Mouse (Mus musculus) hindbrain, postnatal 0 days (tissue): ENCODE measurements at regions not wholly inside any gene's neighbourhood (a gene's known extent, or its start where the extent isn't known, plus 50 kb on each side); places are given as distances from the start of the nearest gene placed in this dataset.

ENCODE experiments used
- ATAC-seq: fragments of 200-750 bp; cut with Nextera tagmentation; 2 replicates; pipeline ENCODE4 v1.8.0; 2017; ENCODE audit warnings: mild to moderate bottlenecking, moderate TSS enrichment, moderate library complexity
- DNase-seq: peaks from one replicate; pipeline ENCODE4 v3.0.0-alpha.2; 2015; ENCODE audit warnings: low spot score
- H3K27ac ChIP-seq: fragments of 300-500 bp; sonication (generic); 2 replicates; pipeline ENCODE4 v1.5.1; 2014; ENCODE audit warnings: mild to moderate bottlenecking
- H3K27me3 ChIP-seq: fragments of 300-500 bp; sonication (generic); 2 replicates; pipeline ENCODE4 v1.6.1; 2014; ENCODE audit warnings: low read length, mixed read lengths; ENCODE audit not compliant: insufficient read depth
- H3K36me3 ChIP-seq: fragments of 300-500 bp; sonication (generic); 2 replicates; pipeline ENCODE4 v1.6.1; 2014; ENCODE audit warnings: low read length, mixed read lengths; ENCODE audit not compliant: insufficient read depth
- H3K4me1 ChIP-seq: fragments of 300-500 bp; sonication (generic); 2 replicates; pipeline ENCODE4 v1.6.1; 2014; ENCODE audit warnings: antibody characterized with exemption, low read length, mixed read lengths; ENCODE audit not compliant: insufficient read depth
- H3K4me2 ChIP-seq: fragments of 300-500 bp; sonication (generic); 2 replicates; pipeline ENCODE4 v1.6.1; 2014; ENCODE audit warnings: low read depth, mild to moderate bottlenecking, low read length, moderate library complexity, mixed read lengths
- H3K4me3 ChIP-seq: fragments of 300-500 bp; sonication (generic); 2 replicates; pipeline ENCODE4 v1.5.1; 2014; ENCODE audit warnings: low read length
- H3K9ac ChIP-seq: fragments of 300-500 bp; sonication (generic); replicated peaks from 2 replicates; pipeline ENCODE4 v1.6.1; 2014; ENCODE audit warnings: mild to moderate bottlenecking, low read length, moderate library complexity, mixed read lengths
- H3K9me3 ChIP-seq: fragments of 300-500 bp; sonication (generic); 2 replicates; pipeline ENCODE4 v1.6.1; 2016; ENCODE audit warnings: low read length, mixed read lengths
- CTCF ChIP-seq: IDR thresholded peaks from 2 replicates; pipeline ENCODE4 v1.5.1; 2016; ENCODE audit warnings: antibody characterized with exemption, control low read depth, low read depth
- WGBS: fragments of 180-500 bp; shearing (Covaris S2); extraction: QIAGEN DNeasy Blood & Tissue Kit; methylation state at CpG from one replicate; pipeline ENCODE4 v1.1.7; 2014; 5-methylcytosine and 5-hydroxymethylcytosine counted together

DNA sequence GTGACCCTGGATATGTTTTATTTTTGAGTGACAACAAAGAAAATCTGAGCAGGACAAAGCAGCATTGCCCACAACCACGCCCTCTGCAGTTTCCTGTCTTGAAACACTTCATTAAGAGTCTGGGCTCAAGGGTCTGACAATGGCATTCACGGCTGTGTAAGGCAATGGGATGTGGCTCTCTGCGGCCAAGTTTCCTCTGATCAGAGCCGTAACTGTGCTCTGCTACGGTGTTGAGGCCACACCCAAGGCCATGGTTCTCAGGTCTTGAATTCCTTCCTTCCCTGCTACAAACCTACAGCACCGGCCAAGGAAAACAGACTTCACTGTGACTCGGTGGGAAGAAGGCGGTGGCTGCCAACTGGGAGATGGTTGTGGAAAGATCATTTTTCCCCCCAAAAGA is 108.4 kb upstream of the Sox5 start:
- no peak overlapping the region for H3K9ac ChIP-seq
- no peaks in the 10 kb centered on the region for H3K9me3 ChIP-seq
- no peak for ATAC-seq
- H3K27me3 ChIP-seq = no peaks in the 10 kb centered on the region
- no peaks in the 10 kb centered on the region for H3K36me3 ChIP-seq
- no peak overlapping the region for H3K27ac ChIP-seq
- no peak overlapping the region for H3K4me3 ChIP-seq
- no peak for DNase-seq
- 65% methylated on average over 8 of the region's 8 CpGs for WGBS
- no peaks in the 10 kb centered on the region for H3K4me1 ChIP-seq
- H3K4me2 ChIP-seq = no peak overlapping the region
- TF ChIP-seq CTCF = no peak

DNA sequence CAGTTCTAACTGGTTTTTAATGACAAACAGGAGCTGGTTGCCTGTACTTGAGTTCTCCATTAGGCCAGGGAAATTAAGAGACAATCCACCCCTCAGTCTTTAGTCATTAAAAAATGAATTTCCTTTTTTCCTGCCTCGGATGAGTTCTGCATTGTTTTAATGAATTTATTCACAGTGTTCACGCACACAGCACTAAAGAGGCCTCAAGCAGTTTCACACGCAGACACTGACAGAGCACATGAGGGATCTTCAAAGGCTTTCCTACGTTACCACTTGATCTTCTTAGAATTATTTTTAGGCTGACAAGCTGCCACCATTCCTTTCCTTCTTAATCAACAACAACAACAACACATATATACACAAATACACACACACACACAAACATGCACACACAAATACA is 101.3 kb upstream of the Sox5 start:
- H3K4me3 ChIP-seq = no peak overlapping the region
- DNase-seq (no peak), ATAC-seq (no peak)
- no peak overlapping the region for H3K27ac ChIP-seq
- no peak overlapping the region for H3K9ac ChIP-seq
- H3K36me3 ChIP-seq = no peaks in the 10 kb centered on the region
- H3K9me3 ChIP-seq = no peaks in the 10 kb centered on the region
- WGBS = 39% methylated on average over 4 of the region's 4 CpGs
- no peak overlapping the region for H3K4me2 ChIP-seq
- TF ChIP-seq CTCF = no peak
- H3K4me1 ChIP-seq = no peaks in the 10 kb centered on the region
- H3K27me3 ChIP-seq = no peaks in the 10 kb centered on the region

DNA sequence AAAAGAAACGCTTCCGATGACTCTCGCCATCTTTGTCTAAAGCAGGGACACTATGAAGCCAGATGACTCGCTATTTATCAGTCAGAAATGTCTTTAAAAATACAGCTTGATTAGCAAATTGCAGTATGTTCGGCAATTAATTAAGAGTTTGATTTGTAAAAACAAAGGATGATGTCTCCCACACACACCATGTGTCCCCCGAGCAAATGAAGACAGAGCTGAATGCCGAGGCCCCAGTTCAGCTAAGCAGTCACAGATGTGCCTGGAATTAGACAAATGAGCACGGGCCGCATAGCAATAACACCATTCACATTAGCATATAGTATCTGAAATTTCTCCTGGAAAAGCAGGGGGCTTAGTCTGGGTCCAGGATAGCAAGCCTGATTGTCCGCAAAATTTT is 98.3 kb upstream of the Sox5 start:
- Histone ChIP-seq H3K27me3 (no peaks in the 10 kb centered on the region), H3K4me2 (no peak overlapping the region), H3K9me3 (no peaks in the 10 kb centered on the region), H3K4me1 (no peaks in the 10 kb centered on the region), H3K4me3 (no peak overlapping the region), H3K27ac (no peak overlapping the region), H3K9ac (no peak overlapping the region), H3K36me3 (no peaks in the 10 kb centered on the region)
- no peak for ATAC-seq
- 64% methylated on average over 10 of the region's 10 CpGs for WGBS
- no peak for TF ChIP-seq CTCF
- DNase-seq = no peak

DNA sequence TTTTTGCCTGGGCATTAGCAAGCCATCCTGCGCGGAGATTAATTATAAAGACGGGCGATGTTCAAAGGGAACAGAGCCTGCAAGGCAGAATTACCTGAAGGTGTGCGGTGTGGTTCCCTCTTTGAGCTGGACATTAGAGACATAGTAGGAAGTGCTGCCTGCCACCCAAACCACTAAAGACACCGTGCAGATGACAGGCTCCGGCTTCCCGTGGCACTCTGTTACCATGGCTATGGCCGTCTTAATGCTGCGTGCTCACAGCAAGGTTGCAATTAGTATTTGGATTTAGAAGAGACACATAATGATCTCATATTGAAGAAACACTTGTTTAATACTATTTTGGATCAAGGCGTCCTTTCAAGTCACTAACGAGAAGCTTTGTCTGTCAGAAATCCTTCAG is 95.0 kb upstream of the Sox5 start:
- no peak overlapping the region for H3K4me3 ChIP-seq
- no peaks in the 10 kb centered on the region for H3K36me3 ChIP-seq
- no peak for TF ChIP-seq CTCF
- 53% methylated on average over 12 of the region's 12 CpGs for WGBS
- DNase-seq (no peak), ATAC-seq (no peak)
- no peaks in the 10 kb centered on the region for H3K27me3 ChIP-seq
- peak overlapping the region; percentile 16; the same call in 1 of the 2 replicates for H3K4me2 ChIP-seq
- H3K9me3 ChIP-seq = no peaks in the 10 kb centered on the region
- H3K9ac ChIP-seq = no peak overlapping the region
- no peaks in the 10 kb centered on the region for H3K4me1 ChIP-seq
- no peak overlapping the region for H3K27ac ChIP-seq

DNA sequence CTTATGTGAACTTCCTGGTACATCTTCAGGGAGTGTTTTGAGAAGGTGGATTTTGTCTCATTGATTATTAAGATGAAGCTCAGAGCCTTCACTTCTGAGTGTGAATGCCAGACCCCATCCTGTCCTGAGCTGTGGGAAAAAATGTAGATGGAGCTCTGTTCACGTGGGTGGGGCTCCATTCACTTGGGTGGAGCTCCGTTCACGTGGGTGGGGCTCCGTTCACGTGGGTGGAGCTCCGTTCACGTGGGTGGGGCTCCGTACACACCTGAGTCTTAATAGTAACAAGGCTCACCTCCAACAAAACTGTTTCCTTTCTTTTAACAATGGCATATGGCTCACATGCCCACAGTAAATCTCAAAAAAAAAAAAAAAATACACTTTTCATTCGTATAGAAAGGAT is 94.1 kb upstream of the Sox5 start:
- Histone ChIP-seq H3K4me2 (no peak overlapping the region), H3K27me3 (no peaks in the 10 kb centered on the region), H3K27ac (no peak overlapping the region), H3K4me1 (no peaks in the 10 kb centered on the region), H3K9me3 (no peaks in the 10 kb centered on the region), H3K4me3 (no peak overlapping the region), H3K9ac (no peak overlapping the region), H3K36me3 (no peaks in the 10 kb centered on the region)
- TF ChIP-seq CTCF = no peak
- DNase-seq (no peak), ATAC-seq (no peak)
- WGBS = 70% methylated on average over 9 of the region's 9 CpGs

DNA sequence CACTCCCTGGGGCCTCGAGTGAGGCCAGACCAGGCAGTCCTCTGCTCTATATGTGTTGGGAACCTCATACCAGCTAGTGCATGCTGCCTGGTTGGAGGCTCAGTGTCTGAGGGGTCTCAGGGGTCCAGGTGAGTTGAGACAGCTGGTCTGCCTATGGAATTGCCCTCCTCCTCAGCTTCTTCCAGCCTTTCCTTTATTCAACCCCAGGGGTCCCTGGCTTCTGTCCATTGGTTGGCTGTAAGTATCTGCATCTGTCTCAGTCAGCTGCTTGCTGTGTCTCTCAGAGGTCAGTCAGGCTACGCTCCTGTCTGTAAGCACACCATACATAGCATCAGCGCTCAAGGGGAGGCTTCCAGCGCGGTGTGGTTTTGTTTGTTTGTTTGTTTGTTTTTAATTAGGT is 92.5 kb upstream of the Sox5 start:
- Histone ChIP-seq H3K4me3 (no peak overlapping the region), H3K9me3 (no peaks in the 10 kb centered on the region), H3K9ac (no peak overlapping the region), H3K4me1 (no peaks in the 10 kb centered on the region), H3K4me2 (no peak overlapping the region), H3K27me3 (no peaks in the 10 kb centered on the region), H3K27ac (no peak overlapping the region), H3K36me3 (no peaks in the 10 kb centered on the region)
- no peak for ATAC-seq
- DNase-seq = no peak
- 65% methylated on average over 5 of the region's 5 CpGs for WGBS
- no peak for TF ChIP-seq CTCF

DNA sequence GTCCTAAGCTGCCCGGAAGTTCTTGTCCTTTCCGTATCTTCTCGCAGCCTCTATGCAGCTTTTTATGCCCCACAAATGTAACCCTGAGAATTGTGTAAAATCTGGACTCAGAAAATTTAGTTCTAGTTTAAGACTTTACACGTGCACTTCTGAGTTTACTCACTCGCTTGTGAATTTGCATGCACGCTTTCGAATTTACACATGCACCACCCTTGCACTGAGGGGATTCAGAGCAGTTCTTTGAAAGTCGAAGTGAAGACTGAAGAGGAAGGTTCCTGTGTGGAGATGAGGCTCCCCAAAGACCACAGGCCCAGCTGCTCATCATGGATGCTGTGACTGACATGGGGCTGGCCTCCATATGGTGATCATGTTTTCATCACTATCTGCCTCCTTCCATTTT is 89.2 kb upstream of the Sox5 start:
- H3K27ac ChIP-seq = no peak overlapping the region
- no peaks in the 10 kb centered on the region for H3K9me3 ChIP-seq
- no peaks in the 10 kb centered on the region; the same call in 1 of the 2 replicates for H3K4me1 ChIP-seq
- H3K9ac ChIP-seq = no peak overlapping the region
- DNase-seq (no peak), ATAC-seq (no peak)
- no peak overlapping the region for H3K4me2 ChIP-seq
- WGBS = 92% methylated on average over 8 of the region's 8 CpGs
- no peaks in the 10 kb centered on the region for H3K27me3 ChIP-seq
- H3K4me3 ChIP-seq = no peak overlapping the region
- no peak for TF ChIP-seq CTCF
- H3K36me3 ChIP-seq = no peaks in the 10 kb centered on the region
